Mouse (Mus musculus) MEL (cell line): ENCODE measurements around the gene Dapk2.

Experiments used
- CHD1 ChIP-seq: IDR thresholded peaks from 2 replicates; pipeline ENCODE4 v1.6.1; 2012; ENCODE audit warnings: low read depth, mild to moderate bottlenecking, inconsistent platforms, low read length, improper control_type of control experiment
- CTCF ChIP-seq, 3 experiments: IDR thresholded peaks in 2 of 3; conservative IDR thresholded peaks in 1 of 3; 2 replicates each; pipeline ENCODE4 v1.5.1; 2011 to 2012; ENCODE audit warnings: low read length in 3 of 3, low read depth in 2 of 3, mild to moderate bottlenecking in 2 of 3, improper control_type of control experiment in 1 of 3, inconsistent platforms in 1 of 3, mixed read lengths in 1 of 3, moderate library complexity in 1 of 3; ENCODE audit not compliant: control insufficient read depth in 1 of 3, insufficient read depth in 1 of 3, poor library complexity in 1 of 3, severe bottlenecking in 1 of 3
- E2F4 ChIP-seq: IDR thresholded peaks from 2 replicates; pipeline ENCODE4 v1.6.1; 2011; ENCODE audit warnings: low read depth, low read length, improper control_type of control experiment, borderline replicate concordance
- GATA1 ChIP-seq: IDR thresholded peaks from 2 replicates; pipeline ENCODE4 v1.6.1; 2011; ENCODE audit warnings: low read depth, low read length, improper control_type of control experiment
- MAFK ChIP-seq: IDR thresholded peaks from 2 replicates; pipeline ENCODE4 v1.6.1; 2011; ENCODE audit warnings: low read depth, mild to moderate bottlenecking, low read length, improper control_type of control experiment, borderline replicate concordance
- MYC ChIP-seq: IDR thresholded peaks from 2 replicates; pipeline ENCODE4 v1.6.1; 2011; ENCODE audit warnings: low read depth, mild to moderate bottlenecking, low read length, improper control_type of control experiment, moderate library complexity
- NELFE ChIP-seq: IDR thresholded peaks from 2 replicates; pipeline ENCODE4 v1.6.1; 2011; ENCODE audit warnings: low read depth, low read length, improper control_type of control experiment
- POLR2A ChIP-seq, 2 experiments: IDR thresholded peaks; 2 replicates each; pipeline ENCODE4 v1.6.1; 2011 to 2012; ENCODE audit warnings: low read length in 2 of 2, mild to moderate bottlenecking in 2 of 2, control low read depth in 1 of 2, improper control_type of control experiment in 1 of 2, low read depth in 1 of 2, moderate library complexity in 1 of 2; ENCODE audit not compliant: control insufficient read depth in 1 of 2, insufficient read depth in 1 of 2, poor library complexity in 1 of 2

DNA sequence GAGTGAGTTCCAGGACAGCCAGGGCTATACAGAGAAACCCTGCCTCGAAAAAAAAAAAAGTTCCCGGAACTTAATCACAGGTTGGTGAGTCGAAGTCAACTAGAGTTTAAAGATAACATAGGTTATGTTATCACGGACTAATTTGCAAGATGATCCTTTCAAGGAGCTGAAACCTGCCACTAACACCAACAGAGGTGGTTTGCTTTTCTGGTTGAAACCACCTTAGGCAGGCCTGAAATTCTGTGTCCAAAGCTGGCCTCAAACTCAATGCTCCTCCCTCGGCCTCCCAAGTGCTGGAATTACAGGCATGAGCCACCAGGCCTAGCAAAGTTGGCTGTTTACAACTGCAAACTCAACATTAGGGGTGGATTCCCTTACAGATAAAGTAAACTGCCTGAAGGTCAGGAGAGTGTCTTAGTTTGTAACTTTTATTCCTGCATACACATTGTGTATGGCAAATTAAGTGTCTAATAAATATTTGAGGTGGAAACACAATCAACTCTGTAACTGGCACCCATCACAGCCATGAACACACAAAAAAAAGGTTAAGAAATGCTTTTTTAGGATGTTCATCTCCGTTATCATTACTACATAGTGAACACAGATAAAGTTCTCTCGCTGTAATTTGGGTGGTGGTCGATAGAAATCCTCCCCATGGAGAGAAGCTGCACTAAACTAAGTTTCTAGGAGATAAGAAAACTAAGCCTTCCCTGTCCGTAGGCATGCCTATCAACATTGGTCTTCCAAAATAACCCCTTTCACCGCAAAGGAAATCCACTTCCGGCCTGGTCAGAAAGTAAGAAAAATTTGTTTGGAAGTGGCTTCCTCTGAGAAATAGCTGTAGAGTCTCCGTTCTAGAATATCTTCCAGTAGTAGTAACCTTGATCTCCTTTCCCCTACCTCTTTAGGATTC lies 32.2 kb upstream of the Dapk2 start:
- TF ChIP-seq MAFK (no peak), MYC (no peak), CTCF (IDR thresholded peaks at IDR 0.05 in 2 of 3, conservative IDR thresholded peaks at IDR 0.05 in 1 of 3; ENCODE audit: control insufficient read depth in 1 of 3, insufficient read depth in 1 of 3, low read depth in 2 of 3, low read length in 3 of 3, poor library complexity in 1 of 3, severe bottlenecking in 1 of 3) (no peak), NELFE (no peak), E2F4 (no peak), POLR2A (IDR thresholded peaks at IDR 0.05; ENCODE audit: control insufficient read depth in 1 of 2, insufficient read depth in 1 of 2, low read depth in 1 of 2, low read length in 2 of 2, poor library complexity in 1 of 2) (no peak), GATA1 (peak; percentile 3), CHD1 (peak; percentile 70; the same call in 1 of the 2 replicates)
